Mouse (Mus musculus): Measurements from ENCODE around the gene Macrod2. TPM values are rescaled to one million over a fixed set of nuclear protein-coding genes. Genes with fewer than 3 reads are reported as not detected.

The Macrod2 gene
- polyA plus RNA-seq, 1 experiment from 2014 or later = 49.2 TPM

- Histone ChIP-seq H3K27ac (ENCODE audit: low read depth, low read length) (no peak overlapping the region), H3K4me3 (ENCODE audit: low read depth, low read length) (no peak overlapping the region), H3K4me1 (ENCODE audit: control insufficient read depth, insufficient read depth, low read length) (no peaks in the 10 kb centered on the region), H3K9ac (ENCODE audit: low read length) (no peak overlapping the region), H3K9me3 (replicated peaks; ENCODE audit: control insufficient read depth, low read length) (no peaks in the 10 kb centered on the region), H3K4me2 (ENCODE audit: low read length) (no peak overlapping the region), H3K27me3 (replicated peaks; ENCODE audit: control insufficient read depth, insufficient read depth, low read length) (no peaks in the 10 kb centered on the region), H3K36me3 (ENCODE audit: control insufficient read depth, insufficient read depth, low read length) (no peaks in the 10 kb centered on the region)
- no peak for DNase-seq (ENCODE audit: low spot score)
- no peak for ATAC-seq
- 79% methylated on average over 2 of the region's 2 CpGs for WGBS
Observed at GRCm38 (mm10) chr2:142174039-142174438, 1778.9 kb downstream of the Macrod2 start.

GRCm38 (mm10) chr2:142186922-142187321 lies 1791.8 kb downstream of the Macrod2 start:
- Histone ChIP-seq H3K27ac (ENCODE audit: low read depth, low read length) (no peak overlapping the region), H3K4me2 (ENCODE audit: low read length) (no peak overlapping the region), H3K9ac (ENCODE audit: low read length) (no peak overlapping the region), H3K27me3 (replicated peaks; ENCODE audit: control insufficient read depth, insufficient read depth, low read length) (no peaks in the 10 kb centered on the region), H3K4me3 (ENCODE audit: low read depth, low read length) (no peak overlapping the region), H3K36me3 (ENCODE audit: control insufficient read depth, insufficient read depth, low read length) (no peaks in the 10 kb centered on the region), H3K4me1 (ENCODE audit: control insufficient read depth, insufficient read depth, low read length) (peaks cover 9% of the 10 kb centered on the region), H3K9me3 (replicated peaks; ENCODE audit: control insufficient read depth, low read length) (no peaks in the 10 kb centered on the region)
- ATAC-seq (0 out of 2 replicates have a peak, but pooled peaks have one; percentile 42), DNase-seq (ENCODE audit: low spot score) (no peak)
- WGBS = 50% methylated on average over 2 of the region's 2 CpGs

- no peaks in the 10 kb centered on the region for H3K36me3 ChIP-seq (ENCODE audit: control insufficient read depth, insufficient read depth, low read length)
- DNase-seq (ENCODE audit: low spot score) = peak; percentile 71
- no peaks in the 10 kb centered on the region for H3K27me3 ChIP-seq (replicated peaks; ENCODE audit: control insufficient read depth, insufficient read depth, low read length)
- H3K9ac ChIP-seq (ENCODE audit: low read length) = no peak overlapping the region
- H3K9me3 ChIP-seq (replicated peaks; ENCODE audit: control insufficient read depth, low read length) = no peaks in the 10 kb centered on the region
- no peak overlapping the region for H3K4me3 ChIP-seq (ENCODE audit: low read depth, low read length)
- H3K4me1 ChIP-seq (ENCODE audit: control insufficient read depth, insufficient read depth, low read length) = peaks cover 9% of the 10 kb centered on the region
- H3K27ac ChIP-seq (ENCODE audit: low read depth, low read length) = no peak overlapping the region
- 22% methylated on average over 5 of the region's 5 CpGs for WGBS
- no peak overlapping the region for H3K4me2 ChIP-seq (ENCODE audit: low read length)
- peak; percentile 93 for ATAC-seq
Observed at GRCm38 (mm10) chr2:142187428-142187827, 1792.3 kb downstream of the Macrod2 start.

GRCm38 (mm10) chr2:142217371-142217770 lies 1822.3 kb downstream of the Macrod2 start:
- H3K4me2 ChIP-seq (ENCODE audit: low read length) = no peak overlapping the region
- H3K36me3 ChIP-seq (ENCODE audit: control insufficient read depth, insufficient read depth, low read length) = no peaks in the 10 kb centered on the region
- DNase-seq (ENCODE audit: low spot score) (no peak), ATAC-seq (no peak)
- no peak overlapping the region for H3K9ac ChIP-seq (ENCODE audit: low read length)
- no peaks in the 10 kb centered on the region for H3K9me3 ChIP-seq (replicated peaks; ENCODE audit: control insufficient read depth, low read length)
- no peaks in the 10 kb centered on the region for H3K4me1 ChIP-seq (ENCODE audit: control insufficient read depth, insufficient read depth, low read length)
- no peak overlapping the region for H3K4me3 ChIP-seq (ENCODE audit: low read depth, low read length)
- H3K27ac ChIP-seq (ENCODE audit: low read depth, low read length) = no peak overlapping the region
- WGBS = 95% methylated on average over 1 of the region's 1 CpGs
- H3K27me3 ChIP-seq (replicated peaks; ENCODE audit: control insufficient read depth, insufficient read depth, low read length) = no peaks in the 10 kb centered on the region

GRCm38 (mm10) chr2:142222137-142222921 lies 1827.2 kb downstream of the Macrod2 start:
- Histone ChIP-seq H3K27me3 (replicated peaks; ENCODE audit: control insufficient read depth, insufficient read depth, low read length) (no peaks in the 10 kb centered on the region), H3K4me1 (ENCODE audit: control insufficient read depth, insufficient read depth, low read length) (no peaks in the 10 kb centered on the region), H3K9ac (ENCODE audit: low read length) (no peak overlapping the region), H3K4me2 (ENCODE audit: low read length) (no peak overlapping the region), H3K27ac (ENCODE audit: low read depth, low read length) (no peak overlapping the region), H3K9me3 (replicated peaks; ENCODE audit: control insufficient read depth, low read length) (no peaks in the 10 kb centered on the region), H3K4me3 (ENCODE audit: low read depth, low read length) (no peak overlapping the region), H3K36me3 (ENCODE audit: control insufficient read depth, insufficient read depth, low read length) (no peaks in the 10 kb centered on the region)
- DNase-seq (ENCODE audit: low spot score) (no peak), ATAC-seq (no peak)
- 80% methylated on average over 8 of the region's 8 CpGs for WGBS

- Histone ChIP-seq H3K4me2 (ENCODE audit: low read length) (no peak overlapping the region), H3K9ac (ENCODE audit: low read length) (no peak overlapping the region), H3K4me3 (ENCODE audit: low read depth, low read length) (no peak overlapping the region), H3K9me3 (replicated peaks; ENCODE audit: control insufficient read depth, low read length) (no peaks in the 10 kb centered on the region), H3K27me3 (replicated peaks; ENCODE audit: control insufficient read depth, insufficient read depth, low read length) (no peaks in the 10 kb centered on the region), H3K27ac (ENCODE audit: low read depth, low read length) (no peak overlapping the region), H3K36me3 (ENCODE audit: control insufficient read depth, insufficient read depth, low read length) (no peaks in the 10 kb centered on the region), H3K4me1 (ENCODE audit: control insufficient read depth, insufficient read depth, low read length) (no peaks in the 10 kb centered on the region)
- no peak for ATAC-seq
- WGBS = 85% methylated on average over 5 of the region's 5 CpGs
- no peak for DNase-seq (ENCODE audit: low spot score)
Observed at GRCm38 (mm10) chr2:142222926-142223325, 1827.8 kb downstream of the Macrod2 start.

- Histone ChIP-seq H3K36me3 (ENCODE audit: control insufficient read depth, insufficient read depth, low read length) (no peaks in the 10 kb centered on the region), H3K27me3 (replicated peaks; ENCODE audit: control insufficient read depth, insufficient read depth, low read length) (no peaks in the 10 kb centered on the region), H3K4me3 (ENCODE audit: low read depth, low read length) (no peak overlapping the region), H3K9ac (ENCODE audit: low read length) (no peak overlapping the region), H3K9me3 (replicated peaks; ENCODE audit: control insufficient read depth, low read length) (no peaks in the 10 kb centered on the region), H3K4me2 (ENCODE audit: low read length) (no peak overlapping the region), H3K27ac (ENCODE audit: low read depth, low read length) (no peak overlapping the region), H3K4me1 (ENCODE audit: control insufficient read depth, insufficient read depth, low read length) (no peaks in the 10 kb centered on the region)
- no peak for ATAC-seq
- 70% methylated on average over 4 of the region's 4 CpGs for WGBS
- DNase-seq (ENCODE audit: low spot score) = peak; percentile 40
Observed at GRCm38 (mm10) chr2:142230985-142231549, 1836.0 kb downstream of the Macrod2 start.

- no peaks in the 10 kb centered on the region for H3K27me3 ChIP-seq (replicated peaks; ENCODE audit: control insufficient read depth, insufficient read depth, low read length)
- no peaks in the 10 kb centered on the region for H3K4me1 ChIP-seq (ENCODE audit: control insufficient read depth, insufficient read depth, low read length)
- no peak overlapping the region for H3K9ac ChIP-seq (ENCODE audit: low read length)
- no peak overlapping the region for H3K27ac ChIP-seq (ENCODE audit: low read depth, low read length)
- WGBS = 78% methylated on average over 9 of the region's 9 CpGs
- no peak overlapping the region for H3K4me2 ChIP-seq (ENCODE audit: low read length)
- ATAC-seq (no peak), DNase-seq (ENCODE audit: low spot score) (no peak)
- H3K36me3 ChIP-seq (ENCODE audit: control insufficient read depth, insufficient read depth, low read length) = no peaks in the 10 kb centered on the region
- H3K4me3 ChIP-seq (ENCODE audit: low read depth, low read length) = no peak overlapping the region
- H3K9me3 ChIP-seq (replicated peaks; ENCODE audit: control insufficient read depth, low read length) = no peaks in the 10 kb centered on the region
Observed at GRCm38 (mm10) chr2:142232828-142233227, 1837.7 kb downstream of the Macrod2 start.

GRCm38 (mm10) chr2:142243483-142243882 lies 1848.4 kb downstream of the Macrod2 start:
- ATAC-seq (no peak), DNase-seq (ENCODE audit: low spot score) (no peak)
- H3K36me3 ChIP-seq (ENCODE audit: control insufficient read depth, insufficient read depth, low read length) = no peaks in the 10 kb centered on the region
- H3K4me3 ChIP-seq (ENCODE audit: low read depth, low read length) = no peak overlapping the region
- H3K9me3 ChIP-seq (replicated peaks; ENCODE audit: control insufficient read depth, low read length) = no peaks in the 10 kb centered on the region
- H3K9ac ChIP-seq (ENCODE audit: low read length) = no peak overlapping the region
- H3K27ac ChIP-seq (ENCODE audit: low read depth, low read length) = no peak overlapping the region
- H3K4me2 ChIP-seq (ENCODE audit: low read length) = no peak overlapping the region
- WGBS = 94% methylated on average over 4 of the region's 4 CpGs
- H3K27me3 ChIP-seq (replicated peaks; ENCODE audit: control insufficient read depth, insufficient read depth, low read length) = no peaks in the 10 kb centered on the region
- no peaks in the 10 kb centered on the region for H3K4me1 ChIP-seq (ENCODE audit: control insufficient read depth, insufficient read depth, low read length)

All from forebrain, embryonic 14.5 days (tissue).